Mouse (Mus musculus): ENCODE measurements around the gene Olfr519.

DNA sequence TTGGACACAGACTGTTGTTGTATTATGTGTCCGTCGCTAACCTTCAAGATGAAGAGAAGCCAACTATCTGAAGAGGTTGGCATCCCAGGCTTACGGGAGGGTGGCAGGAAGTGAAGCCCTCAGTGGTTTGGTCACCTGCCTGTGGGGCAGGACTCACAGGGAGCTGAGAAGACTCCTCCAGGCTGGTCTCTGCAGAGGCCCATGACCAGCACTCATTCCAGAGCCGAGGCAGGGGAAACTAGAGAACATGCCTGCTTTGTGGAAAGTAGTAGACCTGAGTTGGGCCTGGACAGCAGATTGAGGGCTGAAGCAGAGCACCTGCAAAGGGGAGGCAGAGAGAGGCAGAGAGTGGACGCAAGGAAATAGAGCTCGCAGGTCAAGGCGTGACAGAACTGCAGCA lies 41.2 kb upstream of the Olfr519 start:
- TF ChIP-seq POLR2A (IDR thresholded peaks at IDR 0.05; ENCODE audit: extremely low read depth, insufficient read depth, low read length) (no peak), CTCF (IDR thresholded peaks at IDR 0.05; ENCODE audit: low read depth, low read length) (no peak)

All from liver, adult 2 months (tissue).